Mouse (Mus musculus): ENCODE results near the gene Lcorl.
"Not testable (repeated sequence)": the region's sequence is repeated elsewhere in the genome, so short reads cannot be mapped to it uniquely, and the experiment has no call there.

Gene Lcorl

DNA sequence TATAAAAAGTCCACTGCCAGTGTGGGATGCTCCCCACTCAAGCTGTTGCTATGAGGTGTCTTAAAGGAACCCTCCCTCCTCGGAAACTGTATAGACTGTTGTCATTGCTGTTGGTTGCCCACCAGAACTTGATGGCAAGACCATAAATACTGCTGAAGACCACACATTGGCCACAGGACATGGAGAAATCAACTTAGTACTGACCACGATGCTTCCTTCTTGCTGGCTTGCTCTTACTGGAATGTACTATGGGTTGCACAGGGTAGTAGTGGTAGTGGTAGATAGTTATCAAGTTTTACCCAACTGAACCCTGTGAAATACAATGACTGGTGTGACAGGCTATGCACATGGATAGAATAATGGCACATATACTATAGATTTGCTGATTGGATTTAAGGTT is 150.6 kb downstream of the Lcorl start:
- DNase-seq (ENCODE audit: low read depth) = no peak

DNA sequence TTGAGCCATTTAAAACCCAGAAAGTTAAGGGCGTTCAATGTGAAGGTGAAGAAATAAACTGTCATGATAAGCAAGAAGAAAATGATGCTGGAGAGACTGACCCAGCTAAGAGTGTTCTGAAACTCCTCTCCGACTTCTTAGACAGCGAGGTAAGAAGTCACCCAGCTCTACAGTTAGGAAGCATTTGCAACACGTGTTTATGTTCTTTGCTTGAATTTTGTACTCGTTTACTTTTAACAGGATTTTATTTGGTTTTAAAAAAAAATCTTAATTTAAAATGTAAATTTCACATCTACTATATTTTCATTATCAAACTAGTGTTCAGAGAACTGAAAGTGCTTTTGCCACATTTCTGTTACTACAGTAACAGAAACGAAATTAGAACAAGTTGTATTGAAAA is 165.7 kb downstream of the Lcorl start:
- no peak for DNase-seq (ENCODE audit: low read depth)

DNA sequence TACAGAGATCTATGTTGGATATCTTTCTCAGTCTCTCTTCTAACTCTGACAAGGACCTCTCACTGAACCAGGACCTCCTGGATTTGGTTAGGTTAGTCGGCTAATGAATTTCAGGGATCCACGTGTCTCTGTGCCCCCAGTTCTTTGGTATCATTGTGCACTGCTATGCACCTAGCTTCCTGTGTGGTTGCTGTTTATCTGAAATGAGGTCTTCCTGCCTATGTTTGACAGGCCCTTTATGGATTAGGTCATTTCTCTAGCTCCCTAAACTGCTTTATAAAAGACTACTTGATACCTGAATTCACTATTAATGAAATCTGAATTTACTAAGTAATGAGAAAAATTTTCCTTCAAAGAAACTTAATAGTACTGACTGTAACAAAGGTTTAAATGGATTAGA is 166.6 kb downstream of the Lcorl start:
- no peak for DNase-seq (ENCODE audit: low read depth)

DNA sequence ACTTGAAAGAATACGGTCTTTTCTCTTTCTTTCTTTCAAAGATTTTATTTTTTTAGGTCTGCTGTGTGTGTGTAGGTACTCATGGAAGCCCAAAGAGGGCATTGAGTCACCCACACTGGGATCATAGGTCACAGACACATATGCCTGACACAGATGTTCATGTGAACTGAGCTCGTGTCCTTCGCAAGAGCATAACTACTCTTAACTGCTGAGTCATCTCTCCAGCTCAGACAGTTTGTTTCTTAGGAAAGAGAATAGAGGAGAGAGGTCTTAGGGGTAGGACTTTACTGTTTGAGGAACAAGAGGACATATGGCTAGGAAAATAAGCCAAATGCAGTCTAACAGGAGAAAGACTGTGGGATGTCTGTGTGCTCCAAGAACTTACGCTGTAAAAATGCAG is 168.3 kb downstream of the Lcorl start:
- DNase-seq (ENCODE audit: low read depth) = no peak

DNA sequence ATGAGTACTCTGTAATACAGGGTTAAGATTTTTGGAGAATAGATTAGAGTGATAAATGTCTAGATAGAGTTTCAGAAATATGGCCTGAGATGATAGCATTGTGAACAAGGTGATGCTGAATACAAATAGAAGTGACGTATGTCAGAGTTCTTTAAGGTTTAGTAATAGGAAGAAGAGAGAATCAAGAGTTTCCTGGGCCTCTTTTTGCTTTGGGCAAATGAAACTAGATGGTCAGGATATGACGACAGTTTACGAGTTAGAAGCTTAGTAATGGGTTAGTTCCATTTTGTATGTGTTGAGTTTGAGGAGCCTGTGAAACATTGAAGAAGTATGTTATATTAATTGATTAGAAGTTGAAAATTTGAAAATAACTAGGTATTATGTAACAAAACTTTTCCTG is 171.2 kb downstream of the Lcorl start:
- no peak for DNase-seq (ENCODE audit: low read depth)

DNA sequence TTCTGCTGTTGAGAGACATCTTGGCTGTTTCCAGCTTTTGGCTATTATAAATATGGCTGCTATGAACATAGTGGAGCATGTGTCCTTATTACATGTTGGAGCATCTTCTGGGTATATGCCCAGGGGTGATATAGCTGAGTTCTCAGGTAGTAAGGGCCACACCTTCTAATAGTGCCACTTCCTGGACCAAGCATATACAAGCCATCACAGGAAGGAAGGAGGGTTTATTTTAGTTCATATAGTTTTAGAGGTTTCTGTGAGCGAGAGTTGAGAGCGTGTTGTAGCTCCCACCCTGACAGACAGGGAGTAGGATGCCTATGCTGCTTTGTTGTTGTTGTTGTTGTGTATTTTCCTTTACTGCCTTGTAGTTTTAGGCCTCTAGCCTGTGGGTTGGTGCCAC is 172.2 kb downstream of the Lcorl start:
- no peak for DNase-seq (ENCODE audit: low read depth)

DNA sequence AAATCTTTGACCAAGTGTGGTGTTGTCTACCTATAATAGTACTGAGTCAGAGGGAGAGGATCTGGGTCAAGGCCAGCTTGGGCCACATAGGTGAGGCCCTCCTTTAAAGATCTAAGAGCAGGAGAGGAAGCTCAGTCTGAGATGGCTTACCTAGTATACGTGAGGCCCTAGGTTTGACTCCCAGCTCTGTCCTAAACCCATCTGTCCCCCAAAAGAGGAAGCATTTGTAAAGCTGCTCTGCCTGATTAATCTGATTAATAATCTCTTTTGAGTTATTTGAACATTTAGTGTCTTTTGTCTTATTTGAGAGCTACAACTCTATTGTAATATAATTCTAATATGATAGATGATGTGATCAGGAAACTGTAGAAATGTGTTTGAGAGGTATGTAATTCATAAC is 174.0 kb downstream of the Lcorl start:
- no peak for DNase-seq (ENCODE audit: low read depth)

DNA sequence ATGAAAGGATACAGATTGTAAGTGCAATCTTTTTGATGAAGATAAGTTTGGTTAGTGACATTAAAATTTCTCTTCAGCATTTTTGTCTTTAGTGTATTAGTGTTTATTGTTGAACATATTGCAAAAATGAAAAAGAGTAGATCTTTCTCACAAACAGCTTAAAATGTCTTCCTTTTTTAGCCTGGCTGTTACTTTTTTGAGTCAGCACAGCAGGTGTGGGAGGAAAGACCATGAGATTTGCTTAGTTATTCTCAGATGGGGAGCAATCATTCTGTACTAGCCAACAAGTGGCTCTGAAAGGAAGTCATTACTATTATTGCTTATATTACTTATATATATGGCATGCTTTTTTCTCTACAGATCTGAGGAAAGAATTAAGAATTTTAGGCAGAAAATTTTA is 177.5 kb downstream of the Lcorl start:
- no peak for DNase-seq (ENCODE audit: low read depth)

DNA sequence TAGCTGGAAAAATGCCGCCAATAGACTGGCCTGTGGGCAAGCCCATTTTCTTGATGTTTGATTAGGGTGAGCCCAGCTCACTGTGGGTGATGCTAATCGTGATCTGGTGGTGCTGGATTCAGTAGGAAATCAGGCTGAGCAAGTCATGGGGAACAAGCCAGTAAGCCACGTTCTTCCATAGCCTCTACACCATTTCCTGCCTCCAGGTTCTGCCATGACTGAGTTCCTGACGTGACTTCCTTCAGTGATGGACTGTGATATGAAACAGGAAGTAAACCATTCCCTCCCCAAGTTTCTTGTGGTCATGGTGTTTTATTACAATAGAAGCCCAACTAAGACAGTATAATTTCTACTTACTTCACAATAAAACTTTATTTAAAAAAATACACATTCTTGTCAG is 179.8 kb downstream of the Lcorl start:
- DNase-seq (ENCODE audit: low read depth) = no peak

DNA sequence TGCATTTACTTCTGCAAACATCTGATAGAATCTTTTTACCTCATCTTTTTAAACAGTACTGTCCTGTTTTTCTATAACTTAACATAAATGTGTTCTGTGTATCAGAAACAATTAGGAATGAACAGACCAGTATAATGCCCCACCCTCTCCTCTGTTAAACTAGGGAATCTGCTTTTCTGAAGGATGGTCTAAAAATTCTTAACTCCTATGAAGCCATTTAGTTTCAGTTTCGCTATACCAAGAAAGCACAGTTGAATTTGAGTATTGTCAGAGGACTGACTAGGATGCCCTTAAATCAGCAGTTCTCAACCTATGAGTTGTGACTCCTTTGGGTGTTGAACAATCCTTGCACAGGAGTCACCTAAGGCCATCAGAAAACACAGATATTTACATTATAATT is 182.4 kb downstream of the Lcorl start:
- DNase-seq (ENCODE audit: low read depth) = peak; percentile 52

DNA sequence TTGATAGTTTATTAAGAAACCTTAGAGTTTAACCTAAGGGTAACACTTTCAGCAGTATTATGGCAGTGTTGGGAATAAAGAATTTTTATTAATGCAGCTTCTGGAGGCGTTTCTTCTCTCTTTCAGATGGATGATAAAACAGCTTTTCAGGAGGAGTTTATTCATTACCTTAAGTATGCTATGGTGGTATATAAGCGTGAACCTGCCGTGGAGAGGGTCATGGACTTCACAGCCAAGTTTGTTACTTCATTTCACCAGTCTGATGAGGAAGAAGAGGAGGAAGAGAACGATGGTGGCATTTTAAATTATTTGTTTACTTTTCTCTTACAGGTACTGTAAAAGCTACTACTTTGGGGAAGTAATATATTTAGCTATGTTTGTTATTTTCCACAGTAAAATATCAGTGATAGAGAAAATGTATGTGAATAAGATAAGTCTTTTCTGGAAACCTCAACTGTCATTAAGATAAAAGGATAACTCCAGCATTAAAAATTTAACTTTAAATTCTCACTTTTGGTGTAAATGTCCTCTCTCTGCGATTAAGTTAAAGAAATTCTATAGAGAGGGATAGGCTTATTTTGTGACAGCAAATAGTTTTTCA is 186.4 kb downstream of the Lcorl start:
- DNase-seq (ENCODE audit: low read depth) = no peak

DNA sequence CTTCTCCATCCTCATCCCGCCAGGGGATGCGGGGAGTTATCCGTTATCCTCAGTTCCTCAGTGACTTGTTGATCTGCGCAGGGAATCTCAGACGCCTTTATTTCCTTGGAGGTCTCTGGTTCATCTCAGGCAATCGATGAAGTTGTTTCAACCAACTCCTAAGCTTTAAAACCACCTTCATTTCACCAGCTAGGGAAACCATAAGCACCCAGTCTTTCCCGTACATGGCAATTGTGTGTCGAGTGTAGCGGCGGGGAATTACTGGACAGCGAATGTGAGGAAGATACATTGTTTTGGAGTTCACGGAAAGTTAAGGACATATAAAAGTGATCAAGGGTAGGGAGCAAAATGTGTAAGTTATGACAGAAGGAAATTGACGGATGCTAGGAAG is 187.1 kb downstream of the Lcorl start:
- no peak for DNase-seq (ENCODE audit: low read depth)

DNA sequence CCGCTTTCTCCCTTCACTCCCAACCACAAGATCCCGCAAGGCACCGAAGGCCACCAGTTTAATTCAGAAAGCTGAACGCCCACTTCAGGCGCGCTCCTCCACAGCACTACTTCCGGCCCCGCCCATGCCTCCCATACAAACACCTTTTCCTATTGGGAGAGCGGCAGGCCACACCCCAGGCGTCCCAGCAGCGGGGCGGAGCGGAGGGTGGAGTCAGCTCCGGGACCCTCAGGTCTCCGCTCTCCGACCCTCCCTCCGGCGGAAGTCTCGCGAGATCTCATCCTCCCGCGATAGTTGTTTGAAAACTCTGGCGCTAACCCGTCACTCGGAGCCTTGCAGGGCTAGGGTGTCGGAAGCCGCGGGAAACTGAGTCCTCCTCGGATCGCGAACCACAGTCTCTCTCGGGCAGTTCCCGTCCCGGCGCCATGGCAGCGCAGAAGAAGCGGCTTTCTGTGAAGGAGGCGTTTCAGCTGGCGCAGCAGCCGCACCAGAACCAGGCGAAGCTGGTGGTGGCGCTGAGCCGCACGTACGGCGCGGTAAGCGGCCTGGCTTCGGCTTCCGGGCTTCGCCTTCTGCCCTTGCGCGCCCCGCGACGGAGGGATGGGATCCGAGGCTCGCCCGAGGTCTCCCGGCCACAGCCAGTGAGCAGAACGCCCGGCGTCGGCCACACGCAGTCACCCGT is 187.7 kb downstream of the Lcorl start, which contains the start of gene Ncapg:
TSS of gene Ncapg (plus strand) at position 322 of the 682 bp plus-strand sequence.
- peak; percentile 99 for DNase-seq (ENCODE audit: low read depth)

DNA sequence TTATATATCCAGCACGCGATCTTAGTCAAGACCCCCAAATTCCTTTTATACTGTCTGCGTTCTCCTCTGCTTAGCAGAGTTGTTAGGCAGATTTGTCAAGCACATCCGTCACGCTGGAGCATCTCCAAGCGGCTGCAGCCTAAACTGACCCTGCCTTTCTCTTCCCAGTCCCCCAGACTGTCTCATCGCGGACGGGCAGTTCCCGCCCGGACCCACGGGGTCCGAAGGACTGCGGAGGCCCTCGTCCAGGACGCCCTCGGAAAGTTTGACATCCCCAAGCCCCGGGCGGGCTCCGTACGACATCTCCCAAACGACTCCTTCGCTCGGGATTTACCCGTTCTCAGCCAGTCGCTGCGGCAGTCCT is 188.2 kb downstream of the Lcorl start:
- no peak for DNase-seq (ENCODE audit: low read depth)

DNA sequence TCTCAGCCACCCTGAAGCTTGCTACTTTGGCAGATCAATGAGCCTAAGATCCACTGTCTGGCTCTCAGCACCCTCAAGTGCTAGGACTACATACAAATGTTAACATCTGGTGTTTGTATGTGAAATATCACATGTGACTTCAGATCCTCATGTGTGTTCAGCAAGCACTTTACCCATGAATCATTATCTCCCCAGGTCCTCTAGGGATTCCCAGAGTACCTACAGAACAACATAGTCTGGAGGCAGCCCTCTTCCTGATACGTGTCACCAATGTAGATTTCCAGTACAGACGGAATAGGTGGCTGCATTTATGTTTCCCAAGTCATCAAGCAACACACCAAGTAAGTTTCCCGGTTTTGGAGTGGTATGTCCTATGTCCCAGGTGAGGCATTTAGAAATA is 188.6 kb downstream of the Lcorl start:
- DNase-seq (ENCODE audit: low read depth) = peak; percentile 63

DNA sequence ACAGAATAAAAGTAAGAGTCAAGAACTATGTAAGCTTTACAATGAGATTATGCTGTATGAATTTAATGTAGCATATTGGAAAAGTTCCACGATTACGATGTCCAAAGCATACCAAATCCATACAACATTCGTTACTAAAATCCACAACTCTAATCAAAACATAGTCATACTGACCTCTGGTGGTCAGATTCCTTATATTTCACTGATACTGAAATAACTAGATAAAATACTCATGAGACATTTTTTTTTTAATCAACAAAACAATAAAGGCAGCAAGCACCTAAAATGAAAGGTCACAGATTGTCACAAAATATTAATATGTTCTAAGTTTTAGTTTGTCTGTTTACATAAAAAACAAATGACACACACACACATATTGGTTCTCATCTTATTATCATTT is 189.1 kb downstream of the Lcorl start:
- DNase-seq (ENCODE audit: low read depth) = peak; percentile 74

DNA sequence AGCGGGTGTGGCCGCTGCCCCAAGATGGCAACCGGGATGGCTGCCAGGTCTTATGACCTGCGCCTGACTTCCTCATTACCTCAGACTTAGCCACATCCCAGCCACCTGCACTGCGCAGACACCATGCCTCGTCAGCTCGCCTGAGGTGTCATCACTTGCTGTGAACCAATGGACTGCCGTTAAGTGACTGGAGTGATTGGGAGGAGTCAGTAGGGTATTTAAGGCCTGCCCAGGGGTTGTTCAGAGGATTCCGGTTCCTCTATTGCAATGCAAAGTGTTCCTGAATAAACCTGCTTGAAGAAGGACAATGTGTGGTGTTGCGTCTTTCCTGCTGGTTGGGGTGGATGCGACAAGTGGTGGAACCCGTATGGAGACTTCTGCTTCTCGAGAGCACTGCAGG is 199.0 kb downstream of the Lcorl start:
- not testable (repeated sequence) for DNase-seq (ENCODE audit: low read depth)

DNA sequence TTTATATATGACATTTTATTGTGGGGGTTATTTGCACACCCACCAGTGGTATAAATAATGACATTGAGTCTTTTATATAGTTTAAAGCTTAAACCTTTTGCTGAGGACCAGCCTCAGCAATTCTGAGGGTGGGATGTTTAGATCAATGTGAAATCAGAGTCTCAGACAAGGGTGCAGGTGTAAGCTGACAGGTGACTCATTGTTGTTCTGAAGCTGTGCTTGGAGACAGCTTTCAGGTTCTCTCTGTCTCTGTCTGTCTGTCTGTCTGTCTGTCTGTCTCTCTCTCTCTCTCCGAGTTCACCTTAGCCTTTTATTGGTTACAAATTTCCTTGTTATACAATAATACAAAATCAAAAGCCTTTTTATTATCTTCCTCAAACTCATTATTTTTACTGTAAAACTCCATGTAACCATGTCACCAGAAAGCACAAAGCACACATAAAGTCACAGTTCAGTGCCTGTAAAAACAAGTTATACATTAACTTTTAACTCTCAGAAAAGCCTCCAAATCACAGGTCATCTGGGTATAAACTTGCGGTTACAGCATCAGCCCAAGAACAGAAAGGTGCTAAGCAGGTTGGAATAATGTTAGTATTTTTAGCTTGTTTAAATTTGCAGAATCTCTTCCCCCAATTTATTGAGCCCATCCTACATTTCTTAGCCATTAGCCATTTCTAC is 206.2 kb downstream of the Lcorl start:
- no peak for DNase-seq (ENCODE audit: low read depth)
